Mouse (Mus musculus) naive thymus-derived CD4-positive, alpha-beta T cell, adult 2 months (primary cell): ENCODE measurements at regions not wholly inside any gene's neighbourhood (a gene's known extent, or its start where the extent isn't known, plus 50 kb on each side); places are given as distances from the start of the nearest gene placed in this dataset.
A peak's percentile ranks its signal among the peaks of the same experiment; 100 is the strongest.
"Not testable (repeated sequence)": the region's sequence is repeated elsewhere in the genome, so short reads cannot be mapped to it uniquely, and the experiment has no call there.

Experiments
- DNase-seq: peaks from one replicate; pipeline ENCODE4 v3.0.0-alpha.2; 2011; ENCODE audit warnings: low read depth

- DNase-seq, result no peak
Measured at GRCm38 (mm10) chr5:134848981-134849380, 57.6 kb downstream of the Tmem270 start.

DNA sequence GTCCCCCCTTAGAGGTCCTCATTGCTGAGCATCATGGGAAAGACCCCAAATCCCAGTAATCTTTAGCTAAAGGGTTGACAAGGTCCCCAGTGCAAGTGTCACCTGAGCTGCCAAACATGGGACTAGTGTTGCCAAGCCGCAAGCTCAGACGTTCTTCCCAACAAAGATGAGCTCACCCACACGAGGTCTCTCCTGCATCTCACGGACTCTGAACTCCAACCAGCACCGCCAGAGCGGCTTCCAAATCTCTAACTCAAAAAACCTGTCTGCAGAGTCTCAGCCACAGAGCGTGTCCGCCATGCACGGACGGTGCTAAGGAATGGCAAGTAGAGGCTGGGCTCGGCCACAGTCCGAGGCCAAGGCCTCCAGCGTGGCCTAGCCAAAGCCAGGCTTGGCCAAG, 58.0 kb downstream of the Tmem270 start:
- DNase-seq, result no peak

GRCm38 (mm10) chr5:134845416-134845815, 61.1 kb downstream of the Tmem270 start:
- no peak for DNase-seq

- not testable (repeated sequence) for DNase-seq
Measured at GRCm38 (mm10) chr5:134844216-134844615, 62.3 kb downstream of the Tmem270 start.

- no peak for DNase-seq
Measured at GRCm38 (mm10) chr5:134841205-134841980, 65.1 kb downstream of the Tmem270 start.

DNA sequence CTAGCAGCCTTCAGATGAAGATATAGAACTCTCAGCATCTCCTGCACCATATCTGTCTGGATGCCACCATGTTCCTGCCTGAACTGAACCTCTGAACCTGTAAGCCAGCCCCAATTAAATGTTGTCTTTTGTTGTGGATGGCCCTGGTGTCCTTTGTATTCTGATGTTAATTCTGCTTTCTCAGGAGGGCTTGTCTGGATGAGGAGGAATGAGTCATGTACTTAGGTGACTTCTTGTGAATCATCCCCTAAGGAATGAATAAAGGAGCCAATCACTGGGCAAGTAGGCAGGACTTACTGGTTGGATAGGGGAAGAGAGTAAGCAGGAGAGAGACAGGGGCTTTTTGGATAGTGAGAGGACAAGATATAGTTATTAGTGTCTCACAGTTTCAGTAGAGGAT, 70.0 kb downstream of the Tmem270 start:
- DNase-seq, result no peak

- no peak for DNase-seq
Measured at GRCm38 (mm10) chr5:134832896-134833295, 73.6 kb downstream of the Tmem270 start.

DNA sequence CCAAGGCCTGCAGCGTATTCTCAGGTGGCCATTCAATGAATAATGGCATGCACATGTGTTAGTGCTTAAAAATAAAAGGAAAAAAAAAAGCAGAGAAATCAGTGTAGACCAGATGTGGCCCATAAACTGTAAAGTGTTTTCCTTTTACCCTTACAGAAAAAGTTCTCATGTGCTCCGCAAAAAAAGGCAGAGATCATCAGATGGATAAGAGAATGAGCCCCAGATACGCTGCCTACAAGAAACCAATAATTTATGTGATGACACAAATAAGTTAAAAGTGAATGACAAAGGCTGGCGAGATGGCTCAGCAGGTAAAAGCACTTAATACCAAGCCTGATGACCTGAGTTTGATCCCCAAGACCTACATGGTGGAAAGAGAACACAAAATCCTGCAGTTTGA, 70.5 kb upstream of the Eln start:
- no peak for DNase-seq

DNA sequence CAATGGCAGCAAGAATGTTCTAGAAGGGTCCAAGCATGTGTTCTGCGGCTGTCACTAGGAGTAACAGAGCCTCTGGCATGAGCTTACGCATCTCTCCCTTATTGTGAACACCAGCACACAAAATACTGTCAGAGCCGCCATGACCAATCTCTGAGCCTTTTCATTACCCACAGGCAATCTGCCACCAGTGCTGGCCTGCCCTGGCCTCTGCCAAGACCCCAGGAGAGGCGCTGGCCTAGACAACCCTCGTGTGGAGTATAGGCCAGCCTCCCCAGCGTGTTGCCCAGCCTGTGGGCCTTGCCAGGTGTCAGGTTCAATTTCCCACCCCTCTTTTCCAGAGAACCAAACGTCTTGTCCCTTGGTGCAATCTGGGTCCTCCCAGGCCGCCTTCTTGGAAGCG, 62.0 kb upstream of the Eln start:
- DNase-seq, result no peak

- DNase-seq, result peak; percentile 5
Measured at GRCm38 (mm10) chr5:134804291-134805049, 57.3 kb upstream of the Eln start.

- DNase-seq, result no peak
Measured at GRCm38 (mm10) chr5:134802161-134802719, 55.1 kb upstream of the Eln start.

DNA sequence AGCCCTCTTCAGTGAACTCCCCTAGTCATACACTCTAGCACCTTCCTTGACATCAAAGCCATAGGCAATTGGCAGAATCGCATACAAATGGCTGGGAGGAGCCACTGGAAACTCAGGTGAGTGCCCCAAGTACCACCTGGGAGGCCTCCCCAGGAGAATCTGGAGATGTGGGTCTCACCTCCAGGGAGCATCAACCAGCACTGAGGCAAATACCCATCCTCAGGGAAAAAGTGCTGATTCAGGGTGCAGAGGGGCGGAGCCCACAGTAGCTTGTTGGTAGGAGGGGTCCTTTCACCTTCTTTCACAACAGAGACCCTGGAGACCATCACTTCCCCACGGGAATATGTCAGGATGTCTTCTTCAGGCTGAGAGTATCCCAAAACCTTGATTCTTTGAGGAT, 53.4 kb upstream of the Eln start:
- no peak for DNase-seq

DNA sequence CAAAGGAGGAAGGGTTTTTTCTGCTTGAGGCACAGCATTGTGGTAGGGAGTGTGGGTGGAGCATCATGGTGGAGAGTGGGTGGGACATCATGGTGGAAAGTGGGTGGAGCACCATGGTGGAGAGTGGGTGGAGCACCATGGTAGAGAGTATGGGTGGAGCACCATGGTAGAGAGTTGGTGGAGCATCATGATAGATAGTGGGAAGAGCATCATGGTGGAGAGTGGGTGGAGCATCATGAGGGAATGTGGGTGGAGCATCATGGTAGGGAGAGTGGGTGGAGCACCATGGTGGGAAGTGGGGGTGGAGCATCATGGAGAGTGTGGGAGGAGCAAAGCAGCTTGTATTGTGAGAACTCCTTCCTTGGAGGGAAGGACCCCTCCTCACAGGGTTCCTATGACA, 52.8 kb upstream of the Eln start:
- DNase-seq, result no peak

DNA sequence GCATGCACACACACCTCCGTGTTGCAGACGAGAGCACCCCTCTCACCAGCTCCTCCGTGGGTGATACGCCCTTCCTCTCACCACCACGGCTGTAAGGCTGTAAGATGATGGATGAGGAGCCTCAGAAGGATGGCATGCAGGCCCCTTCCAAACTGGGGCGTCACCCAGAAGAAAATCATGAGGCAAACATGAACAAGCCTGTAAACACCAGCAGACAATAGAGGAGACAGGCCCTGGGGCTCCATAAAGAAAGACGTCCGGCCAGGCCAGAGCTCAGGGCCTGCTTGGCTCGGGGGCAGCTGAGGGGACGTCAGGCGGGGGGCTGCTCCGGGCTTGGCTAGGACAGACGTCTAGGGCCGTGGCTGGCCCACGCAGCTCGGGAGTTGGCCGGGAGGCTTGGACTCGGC, 50.6 kb upstream of the Eln start:
- no peak for DNase-seq
